Mouse (Mus musculus) frontal cortex, adult (tissue): ENCODE results near the gene Bad.
A peak's percentile ranks its signal among the peaks of the same experiment; 100 is the strongest.

Source experiments
- ATAC-seq: cut with Nextera tagmentation; 2 replicates; pipeline ENCODE4 v1.9.2; 2017; ENCODE audit warnings: mild to moderate bottlenecking, moderate library complexity, mixed read lengths; ENCODE audit not compliant: low TSS enrichment

The Bad gene

DNA sequence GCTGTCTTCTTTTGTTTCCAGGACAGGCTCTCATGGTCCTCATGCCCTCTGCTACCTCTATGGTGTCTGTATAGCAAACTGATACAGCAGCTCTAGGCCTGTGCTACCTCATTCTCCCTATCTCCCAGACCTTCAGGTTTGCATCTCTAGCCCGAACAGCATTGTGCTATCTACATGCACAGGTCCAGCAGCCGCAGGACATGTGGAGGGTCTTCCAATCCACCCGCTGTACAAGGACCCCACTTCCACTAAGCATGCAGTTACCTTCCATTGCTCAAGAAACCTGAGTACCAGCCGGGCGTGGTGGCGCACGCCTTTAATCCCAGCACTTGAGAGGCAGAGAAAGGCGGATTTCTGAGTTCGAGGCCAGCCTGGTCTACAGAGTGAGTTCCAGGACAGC is 27.1 kb upstream of the Bad start:
- ATAC-seq: no peak

DNA sequence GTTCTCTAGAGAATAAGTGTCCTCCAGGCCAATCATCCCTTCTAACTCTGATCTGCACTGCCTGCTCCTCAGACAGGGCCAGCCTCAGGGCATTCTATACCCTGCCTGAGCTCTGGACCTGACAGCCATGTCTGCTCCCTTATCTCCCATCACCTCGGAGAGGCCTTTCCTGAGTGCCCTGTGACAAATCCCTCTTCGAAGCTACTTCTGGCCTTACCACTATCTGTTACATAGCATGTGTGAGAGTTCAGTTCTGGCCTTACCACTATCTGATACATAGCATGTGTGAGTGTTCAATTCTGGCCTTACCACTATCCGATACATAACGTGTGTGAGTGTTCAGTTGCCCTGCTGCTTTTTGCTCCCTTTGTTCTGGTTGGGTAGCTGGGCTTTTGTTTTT is 26.4 kb upstream of the Bad start:
- no peak for ATAC-seq

DNA sequence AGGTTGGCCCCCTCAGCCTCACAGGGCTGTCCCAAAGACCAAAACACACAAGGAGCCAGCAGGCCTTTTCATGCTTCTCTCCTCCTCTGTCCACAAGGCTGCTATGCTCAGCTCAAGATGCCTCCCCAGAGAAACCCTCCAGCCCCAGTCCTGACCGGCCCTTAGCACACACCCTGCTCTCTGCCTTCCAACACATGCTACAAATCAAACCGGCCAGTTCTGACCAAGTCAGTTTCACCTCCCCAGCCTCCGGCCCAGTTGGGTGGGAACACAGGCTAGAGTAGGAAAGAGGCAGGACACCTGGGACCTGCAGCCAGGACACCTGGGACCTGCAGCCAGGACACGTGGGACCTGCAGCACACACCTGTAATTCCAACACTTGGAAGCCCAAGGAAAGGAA is 25.2 kb upstream of the Bad start:
- ATAC-seq: no peak

DNA sequence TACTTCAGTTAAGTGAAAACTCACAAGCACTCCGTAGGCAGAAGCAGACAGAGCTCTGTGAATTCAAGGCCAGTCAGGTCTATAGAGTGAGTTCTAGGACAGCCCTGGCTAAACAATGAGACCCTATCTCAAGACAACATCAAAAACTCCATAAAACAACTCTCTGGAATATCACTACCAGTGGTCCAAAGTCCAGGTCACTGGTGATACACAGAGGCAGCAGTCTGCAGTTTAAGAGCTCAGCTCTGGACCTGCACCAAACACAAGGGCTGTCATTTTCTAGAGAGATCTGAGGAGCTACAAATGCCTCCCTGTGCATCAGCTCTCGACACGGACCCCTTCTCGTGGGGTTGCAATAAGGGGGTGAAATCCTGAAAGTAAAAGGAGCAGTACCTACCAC is 23.3 kb upstream of the Bad start:
- no peak for ATAC-seq

DNA sequence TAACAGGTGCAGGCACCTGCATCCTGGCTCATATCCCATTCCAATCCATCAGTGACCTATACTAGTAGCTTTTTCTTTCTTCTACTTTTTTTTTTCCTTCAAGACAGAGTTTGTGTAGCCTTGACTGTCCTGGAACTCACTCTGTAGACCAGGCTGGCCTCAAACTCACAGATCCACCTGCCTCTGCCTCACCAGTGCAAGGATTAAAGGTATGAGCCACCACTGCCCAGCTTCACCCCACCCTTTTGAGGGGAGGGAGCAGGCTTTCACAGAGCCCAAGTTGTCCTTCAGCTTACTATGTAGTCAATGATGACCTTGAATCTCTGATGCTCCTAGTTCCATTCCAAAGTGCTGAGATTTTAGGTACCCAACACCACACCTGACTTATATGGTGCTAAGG is 22.2 kb upstream of the Bad start:
- ATAC-seq: no peak

DNA sequence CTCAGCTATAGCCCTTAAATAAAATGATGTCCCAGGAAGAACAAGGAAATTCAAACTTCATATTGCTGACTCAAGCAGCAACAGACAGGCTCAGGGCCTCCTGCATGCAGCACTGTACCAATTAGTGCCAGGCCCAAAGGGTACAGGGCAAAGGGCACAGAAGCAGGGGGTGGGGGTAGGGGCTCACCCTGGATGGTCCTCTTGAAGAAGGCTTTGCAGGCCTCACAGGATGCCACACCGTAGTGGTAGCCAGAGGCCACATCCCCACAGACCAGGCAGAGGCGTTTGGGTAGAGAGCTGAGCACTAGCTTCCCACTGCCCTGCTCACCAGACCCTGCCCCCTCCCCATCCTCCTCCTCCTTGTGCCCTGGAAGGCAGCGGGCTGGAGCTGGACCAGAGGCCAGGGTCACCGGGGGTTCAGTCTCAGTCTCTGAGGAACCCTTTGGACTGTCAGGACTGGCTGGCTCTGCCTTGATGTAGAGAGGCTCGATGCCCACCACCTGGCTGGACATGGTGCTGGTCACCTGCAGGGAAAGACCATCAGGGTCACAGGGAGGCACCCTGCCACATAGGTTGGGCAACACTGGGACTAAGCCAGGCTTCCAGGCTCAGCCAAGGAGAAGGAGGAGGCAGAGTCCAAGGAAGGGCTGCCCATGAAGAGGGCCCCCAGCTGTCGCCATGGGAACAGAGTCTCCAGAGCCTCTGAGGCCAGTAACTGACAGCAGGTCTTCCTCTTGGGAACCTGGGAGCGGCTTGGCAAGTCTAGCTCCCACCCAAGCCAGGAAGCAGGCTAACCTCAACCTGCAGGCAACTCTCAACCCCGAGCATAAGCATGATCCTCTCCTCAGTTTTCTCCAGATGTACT is 21.6 kb upstream of the Bad start:
- no peak for ATAC-seq

DNA sequence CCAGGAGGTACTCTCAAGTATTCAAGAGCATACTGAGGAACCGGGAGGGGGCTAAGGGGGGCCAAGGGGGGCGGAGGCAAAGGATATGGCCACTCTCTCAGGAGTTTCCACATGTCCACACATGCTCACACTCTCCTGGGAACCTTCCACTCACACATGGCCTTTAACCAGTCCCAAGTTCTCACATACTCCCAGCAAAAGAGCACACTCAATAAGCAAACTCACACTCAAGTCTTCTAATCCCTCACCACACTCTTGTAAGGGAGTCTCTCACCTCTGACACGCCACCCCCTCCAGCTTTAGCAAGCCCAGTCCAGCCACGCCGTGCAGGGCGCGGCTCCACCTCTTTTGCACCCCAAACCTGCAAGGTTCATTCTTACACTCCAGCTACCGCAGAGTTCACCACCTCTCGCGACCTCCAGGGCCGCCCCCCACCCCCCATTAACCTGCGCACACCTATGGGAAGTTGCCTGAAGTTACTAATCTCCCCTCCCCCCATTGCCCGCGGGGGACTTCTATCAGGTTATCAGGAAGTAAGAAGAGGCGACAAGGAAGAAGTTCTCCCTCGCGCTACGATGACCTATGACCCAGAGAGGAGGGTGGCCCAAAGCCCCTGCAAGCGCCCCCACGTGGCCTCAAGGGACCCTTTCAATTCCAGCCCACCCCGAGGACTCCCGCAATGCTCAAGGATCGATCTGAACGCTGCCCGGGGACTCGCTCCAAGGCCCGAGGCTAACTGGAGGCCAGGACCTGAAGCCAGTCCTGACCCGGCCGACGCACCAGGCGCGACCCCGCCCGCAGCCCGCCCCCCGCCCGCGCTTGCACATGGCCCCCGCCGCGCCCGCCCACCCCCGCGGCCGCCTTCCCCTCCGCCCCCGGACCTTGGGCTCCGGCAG is 20.7 kb upstream of the Bad start:
- no peak for ATAC-seq

DNA sequence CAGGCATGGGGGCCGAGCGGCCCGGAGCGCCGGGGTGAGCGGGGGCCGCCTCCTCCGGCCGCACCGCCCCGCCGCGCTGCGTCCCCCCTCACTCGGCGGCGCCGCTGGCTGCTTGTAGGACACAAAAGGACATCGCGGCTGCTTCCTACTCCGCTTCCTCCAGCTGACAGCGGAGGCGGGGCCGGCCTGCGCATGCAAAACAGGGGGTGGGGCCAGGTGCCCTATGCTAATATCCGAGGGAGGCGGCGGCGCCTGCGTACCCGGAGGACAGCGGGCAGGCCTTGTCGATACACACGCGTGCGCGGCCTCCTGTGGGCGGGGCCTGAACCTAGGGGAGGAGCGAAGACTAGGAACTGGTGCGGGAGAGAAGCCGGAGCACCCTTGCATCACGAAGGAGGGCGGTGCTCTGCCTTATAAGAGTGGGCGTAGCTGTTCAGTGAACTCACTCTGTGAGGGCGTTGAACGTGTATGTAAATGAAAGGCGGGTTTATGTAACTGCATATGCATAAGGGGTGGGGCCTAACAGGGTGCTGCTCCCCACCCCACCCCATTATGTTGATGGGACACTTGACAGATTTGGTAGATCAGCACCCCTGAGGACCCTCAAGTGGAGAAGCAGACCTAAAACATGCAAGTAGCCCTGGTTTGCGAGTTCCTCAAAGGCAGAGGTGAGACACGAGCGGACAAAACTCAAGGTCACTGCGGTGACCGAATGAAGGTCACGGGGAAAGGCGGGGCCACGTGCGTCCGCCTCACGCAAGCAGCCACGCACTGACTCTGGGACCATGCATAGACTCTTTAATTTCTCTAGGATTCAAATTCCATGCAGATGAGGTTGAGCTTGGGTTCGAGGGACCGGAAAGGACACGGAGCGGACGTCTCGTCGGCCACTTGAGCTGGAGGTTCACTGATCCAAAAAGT is 19.8 kb upstream of the Bad start, which contains the start of gene Esrra:
Gene Esrra (minus strand): TSS at position 167 of the 921 bp plus-strand sequence.
- ATAC-seq: peak; percentile 87

DNA sequence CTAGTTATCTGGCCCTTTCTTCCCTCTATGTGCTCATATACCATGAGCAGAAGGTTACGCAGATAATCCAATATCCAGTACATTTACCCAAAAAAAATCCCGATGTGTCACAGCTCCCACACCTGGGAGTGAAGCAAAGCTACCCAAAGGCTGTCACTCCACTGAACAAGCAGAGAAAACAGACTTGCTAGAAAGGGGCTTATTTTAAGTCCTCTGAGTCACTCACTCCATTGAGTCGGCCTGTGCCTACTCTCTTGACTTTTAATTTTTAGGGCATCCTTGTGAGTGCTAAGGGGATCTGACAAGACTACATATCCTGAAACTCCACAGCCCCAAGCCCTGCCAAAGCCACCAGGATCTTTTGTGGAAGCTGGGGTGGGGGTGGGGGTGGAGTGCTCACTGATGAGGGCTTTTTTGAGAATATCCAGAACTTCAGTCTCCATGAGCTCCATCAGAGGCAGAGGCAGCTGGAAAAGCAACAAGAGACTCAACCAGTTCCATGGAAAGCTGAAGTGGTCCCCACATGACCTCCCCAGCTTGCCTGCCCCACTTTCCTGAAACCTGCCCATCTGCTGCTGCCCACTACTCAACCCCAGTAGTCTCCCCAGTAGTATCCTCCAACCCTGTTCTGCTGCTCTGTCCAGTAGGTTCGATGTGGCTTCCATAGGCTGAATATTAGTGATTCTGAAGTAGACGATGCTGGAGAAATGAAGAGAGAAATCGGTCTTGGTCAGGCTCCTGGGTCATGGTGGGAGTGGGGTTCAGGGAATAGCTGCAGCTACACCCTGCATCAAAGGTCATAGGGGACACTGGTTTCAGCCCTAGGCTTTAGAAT is 18.5 kb upstream of the Bad start:
- ATAC-seq: no peak

DNA sequence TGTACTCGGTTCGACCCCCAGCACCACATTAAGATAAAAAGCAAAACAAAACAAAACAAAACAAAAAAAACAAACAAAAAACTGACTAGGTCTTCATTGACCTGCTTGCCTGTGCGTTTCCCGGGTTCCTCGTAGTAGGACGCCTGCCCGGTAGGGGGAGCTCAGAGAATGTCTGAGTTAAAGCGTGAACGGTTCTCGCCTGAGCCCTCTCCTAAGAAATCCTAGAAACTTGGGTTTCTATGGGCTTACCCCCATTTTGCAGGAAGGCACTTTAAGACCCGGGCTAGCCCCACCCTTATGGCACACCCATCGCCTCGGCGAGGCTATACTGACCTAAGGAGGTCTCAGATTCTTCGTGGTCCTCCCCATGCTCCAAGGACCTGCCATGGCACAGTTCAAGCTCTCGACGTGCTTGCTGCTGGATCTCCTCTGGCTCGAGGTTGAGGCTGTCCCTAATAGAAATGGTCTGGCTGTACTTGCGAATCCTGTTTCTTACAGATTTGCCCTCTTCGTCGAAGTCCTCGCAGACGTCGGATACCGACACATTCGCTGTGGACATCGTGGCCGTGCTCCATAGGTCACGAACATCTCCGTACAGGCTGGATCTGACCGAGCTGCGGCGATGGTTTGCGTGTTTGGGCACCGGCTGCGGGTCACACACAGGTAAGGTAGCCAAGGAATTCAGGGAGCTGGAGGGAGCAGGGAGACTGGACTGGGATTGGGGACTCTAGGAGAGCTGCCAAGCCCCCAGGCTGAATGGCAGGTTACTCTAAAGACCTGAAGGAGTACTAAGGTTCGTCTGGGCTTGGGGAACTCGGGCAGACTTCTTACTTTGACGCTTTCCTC is 17.0 kb upstream of the Bad start:
- ATAC-seq: no peak

DNA sequence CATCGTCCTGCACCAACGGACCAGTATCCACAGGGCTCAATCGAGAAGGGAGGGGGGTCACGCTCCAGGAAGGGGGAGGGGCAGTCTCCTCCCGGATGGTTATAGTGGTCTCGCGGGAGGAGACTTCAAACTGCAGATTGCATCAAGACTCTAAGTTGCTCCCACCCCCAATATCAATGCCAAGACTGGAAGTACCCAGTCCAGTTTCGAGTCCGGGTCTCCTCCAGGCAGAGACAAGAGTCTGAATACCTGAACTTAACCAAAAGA is 16.4 kb upstream of the Bad start, which contains the start of gene Catsperz:
Gene Catsperz (minus strand): TSS at position 74 of the 267 bp plus-strand sequence.
- ATAC-seq: no peak

DNA sequence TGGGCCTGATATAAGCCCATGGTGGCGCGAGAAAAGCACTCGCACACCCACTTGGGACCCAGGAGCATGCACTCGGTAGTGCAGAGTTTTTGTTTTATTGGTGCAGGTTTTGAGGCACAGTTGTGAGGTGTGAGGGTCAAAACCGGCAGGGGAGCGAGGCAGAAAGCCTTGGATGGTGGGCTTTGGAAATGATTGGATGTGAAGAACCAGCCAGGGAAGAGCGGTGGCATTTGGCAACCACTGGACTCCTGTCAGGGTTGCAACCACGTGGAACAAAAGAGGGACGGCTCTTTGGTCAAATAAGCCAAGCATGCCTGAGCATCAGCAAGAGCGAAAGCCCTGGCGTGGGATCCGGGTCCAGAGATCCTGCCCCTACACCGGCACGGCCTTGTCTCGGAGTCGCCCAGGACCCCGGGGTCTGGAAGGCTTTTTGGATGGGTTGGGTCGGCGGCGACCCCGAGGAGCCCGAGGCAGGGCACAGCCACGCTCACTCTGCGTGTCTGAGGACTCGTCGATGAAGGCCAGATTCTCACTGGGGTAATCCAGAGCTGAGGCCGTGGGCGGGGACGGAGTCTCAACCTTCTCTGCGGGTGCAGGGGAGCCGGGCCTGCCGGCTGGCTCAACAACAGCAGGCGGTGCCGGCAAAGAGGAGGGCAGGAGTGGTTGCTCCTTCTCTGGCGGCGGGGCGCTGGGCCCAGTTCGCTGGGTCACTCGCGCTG is 15.9 kb upstream of the Bad start:
- ATAC-seq: no peak

DNA sequence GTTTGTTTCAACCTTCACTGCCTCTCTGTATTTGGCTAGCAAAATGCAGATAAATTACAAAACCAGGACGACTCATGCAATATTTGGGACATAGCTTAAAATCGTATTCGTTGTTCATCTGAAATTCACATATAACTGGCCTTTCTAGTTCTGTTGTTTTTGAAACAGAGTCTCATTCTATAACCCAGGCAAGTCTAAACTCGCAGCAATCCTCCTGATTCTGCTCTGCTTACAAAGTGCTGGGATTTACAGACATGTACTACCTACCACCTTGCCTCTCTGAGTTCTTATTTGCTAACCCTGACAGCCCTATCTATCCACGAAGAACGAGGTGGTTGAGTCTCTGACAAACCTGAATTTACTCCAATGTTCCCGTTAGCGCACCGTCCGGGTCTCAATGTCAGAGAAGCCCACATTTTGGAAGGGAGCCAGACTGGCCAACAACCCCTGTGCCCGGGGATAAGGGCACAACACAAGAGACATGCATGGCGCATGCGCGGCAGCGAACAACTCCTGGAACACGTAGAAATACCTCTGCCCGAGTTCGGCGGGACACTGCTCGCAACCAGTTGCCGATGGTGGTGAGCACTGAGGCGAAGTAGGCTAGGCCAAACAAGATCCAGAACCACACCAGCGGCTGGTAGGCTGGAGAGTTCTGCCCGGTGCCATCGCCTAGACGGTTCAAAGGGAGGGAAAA is 15.0 kb upstream of the Bad start:
- no peak for ATAC-seq

DNA sequence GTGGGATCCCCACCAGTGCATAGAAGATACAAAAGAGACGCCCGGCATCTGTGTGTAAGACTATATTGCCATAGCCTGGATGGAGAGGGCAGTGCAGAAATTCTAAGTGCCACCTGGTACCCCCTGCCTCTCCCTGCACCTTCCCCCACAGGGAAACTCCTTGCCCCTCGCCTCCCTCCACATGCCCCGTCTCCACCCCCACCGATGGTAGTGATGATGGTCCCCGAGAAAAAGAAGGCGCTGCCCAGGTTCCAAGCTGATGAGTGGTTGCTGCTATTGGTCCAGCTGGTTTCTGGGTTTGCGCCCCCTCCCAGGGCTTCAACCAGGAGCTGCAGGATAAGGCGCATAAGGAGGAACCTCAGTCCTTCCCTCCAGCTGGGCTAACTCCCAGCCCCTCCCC is 13.6 kb upstream of the Bad start:
- ATAC-seq: no peak

DNA sequence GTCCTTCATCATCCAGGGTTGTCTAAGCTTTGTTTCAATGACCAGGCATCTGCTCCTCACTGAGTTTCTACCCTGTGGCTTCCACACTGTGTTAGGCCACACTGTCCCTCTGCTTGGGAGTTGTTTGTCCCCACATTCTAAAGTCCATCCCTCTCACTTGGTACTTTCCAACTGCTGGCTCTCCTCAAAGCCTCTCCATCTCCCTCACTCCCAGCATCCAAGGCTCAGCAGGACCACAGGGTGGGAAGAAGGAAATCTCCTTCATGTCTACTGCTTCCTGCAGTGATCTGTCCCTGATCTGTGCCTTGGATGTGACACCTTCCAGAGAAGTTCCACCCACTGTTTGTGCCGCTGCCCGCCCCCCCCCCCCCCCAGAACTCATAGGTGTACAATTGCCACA is 10.7 kb upstream of the Bad start:
- no peak for ATAC-seq

DNA sequence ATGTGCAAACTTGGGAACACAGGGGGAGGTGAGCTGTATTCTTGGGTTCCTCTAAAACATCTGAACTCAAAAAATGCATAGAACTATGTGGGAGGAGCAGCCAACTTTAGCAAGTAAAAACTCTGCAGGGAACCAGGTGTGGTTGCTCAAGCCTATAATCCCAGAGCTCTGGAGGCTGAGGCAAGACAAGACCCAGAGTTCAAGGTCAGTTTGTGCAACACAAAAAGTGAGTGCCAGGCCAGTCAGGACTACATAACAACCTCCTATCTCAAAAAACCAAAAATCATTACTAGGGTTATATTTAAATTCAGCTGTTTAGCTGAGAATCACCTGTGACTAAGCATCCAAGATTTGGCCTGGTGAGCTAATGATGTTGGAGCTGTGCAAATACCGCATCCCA is 9.6 kb upstream of the Bad start:
- no peak for ATAC-seq

DNA sequence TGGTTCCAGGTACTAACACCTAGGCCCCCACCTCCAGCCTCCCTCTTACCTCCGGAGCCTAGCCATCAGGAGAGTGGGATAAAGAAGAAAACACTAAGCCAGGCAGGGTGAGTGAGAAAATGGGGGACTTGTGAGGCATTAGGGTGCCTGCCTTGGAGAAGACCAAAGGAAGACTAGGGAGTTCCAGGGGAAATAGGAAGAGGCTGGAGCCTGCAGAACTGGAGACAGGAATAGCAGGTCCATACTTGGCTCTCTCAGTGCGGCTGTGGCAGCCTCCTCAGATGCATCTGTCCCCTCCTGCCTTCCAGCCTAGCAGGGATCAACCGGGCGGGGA is 8.6 kb upstream of the Bad start:
- ATAC-seq: peak; percentile 60

DNA sequence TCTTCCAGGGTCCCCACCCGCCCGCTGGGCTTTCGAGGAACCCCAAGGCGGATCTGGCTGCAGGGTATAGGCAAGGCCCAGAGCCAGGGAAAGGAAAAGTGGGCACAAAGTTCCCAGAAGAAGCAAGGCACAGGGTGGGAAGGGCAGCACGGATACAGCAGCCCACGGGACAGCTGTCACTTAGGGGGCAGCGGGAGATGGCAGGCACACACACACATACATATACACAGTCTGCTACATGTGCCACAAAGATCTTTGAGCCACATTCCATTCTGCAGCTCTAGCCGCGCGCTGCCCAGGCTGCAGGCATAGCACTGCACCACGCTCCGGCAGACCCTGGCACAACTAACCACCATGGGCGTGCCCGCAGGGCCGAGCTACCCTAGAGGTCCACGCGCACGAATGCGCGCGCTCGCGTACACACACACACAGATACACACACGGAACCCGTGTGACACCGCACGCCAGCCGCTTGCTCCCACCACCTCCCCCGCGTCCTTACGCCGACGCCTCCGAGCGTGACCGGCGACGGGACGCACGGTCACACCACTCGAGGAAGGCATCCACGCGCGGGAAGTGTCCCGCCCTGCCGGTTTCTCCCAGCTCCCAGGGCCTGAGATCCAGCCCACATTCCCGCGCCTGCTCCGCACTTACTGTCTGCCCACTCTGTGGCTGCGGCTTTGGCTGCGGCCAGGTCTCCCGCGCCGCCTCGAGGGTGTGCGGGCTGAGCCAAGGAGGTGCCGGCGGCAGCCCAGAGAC is 8.0 kb upstream of the Bad start:
- peak; percentile 38 for ATAC-seq
